9 mouse cellular contexts compared by ENCODE assay signal in genomic region chr6:135364891-135365301, GRCm38 (mm10). TPM values are rescaled to one million over a fixed set of nuclear protein-coding genes. Genes with fewer than 3 reads are reported as not detected.
DNase-seq lines count a peak whose midpoint lies in the region; ATAC-seq and TF ChIP-seq lines count a peak whose summit lies in the region.
"Had no signal": no experiment of that assay in that cellular context is flagged by ENCODE, and none has a peak within 500 bp of the region (broad histone marks: within the 10 kb centered on the region; RNA-seq: fewer than 3 reads in every experiment).

No protein-coding gene starts in this region.

- H3K27ac ChIP-seq in hindbrain, embryonic 10.5 days: peak overlapping the region; percentile 70
- H3K27ac ChIP-seq in hindbrain, embryonic 11.5 days (ENCODE audit: low read depth, low read length): no peak overlapping the region
- peak overlapping the region; percentile 6; the same call in 1 of the 2 replicates for H3K27ac ChIP-seq in hindbrain, postnatal 0 days
- peak overlapping the region; percentile 86 for H3K27ac ChIP-seq in lung, embryonic 14.5 days (ENCODE audit: low read depth)

- no peak overlapping the region for H3K4me3 ChIP-seq in hindbrain, embryonic 10.5 days
- H3K4me3 ChIP-seq in hindbrain, embryonic 11.5 days (ENCODE audit: low read depth, low read length): no peak overlapping the region
- H3K4me3 ChIP-seq in hindbrain, postnatal 0 days (ENCODE audit: low read length): no peak overlapping the region
- H3K4me3 ChIP-seq in lung, embryonic 14.5 days (ENCODE audit: low read depth, low read length): peak overlapping the region; percentile 37

- ATAC-seq in hindbrain, embryonic 11.5 days (ENCODE audit: low FRiP score): no peak
- ATAC-seq in hindbrain, postnatal 0 days: peak; percentile 55
- ATAC-seq in lung, embryonic 14.5 days (ENCODE audit: insufficient read depth): peak; percentile 86

- no peak for DNase-seq in hindbrain, embryonic 10.5 days (ENCODE audit: low spot score)
- DNase-seq in hindbrain, embryonic 11.5 days (ENCODE audit: low spot score): no peak
- DNase-seq in gastrocnemius, postnatal 10 days: peak; percentile 74
- DNase-seq in hindbrain, postnatal 0 days (ENCODE audit: low spot score): peak; percentile 69
- peak; percentile 95 for DNase-seq in lung, embryonic 14.5 days
- DNase-seq in embryo, embryonic 9.5 days (ENCODE audit: extremely low spot score): no peak
- no peak for DNase-seq in thymus, postnatal 4 days
- no peak for DNase-seq in layer of hippocampus, adult 9-11 months

- H3K9me3 ChIP-seq in hindbrain, embryonic 10.5 days: no peaks in the 10 kb centered on the region
- no peaks in the 10 kb centered on the region for H3K9me3 ChIP-seq in hindbrain, embryonic 11.5 days (ENCODE audit: control insufficient read depth, low read length)
- no peaks in the 10 kb centered on the region for H3K9me3 ChIP-seq in hindbrain, postnatal 0 days (ENCODE audit: low read length)
- H3K9me3 ChIP-seq in lung, embryonic 14.5 days (ENCODE audit: low read depth, low read length): no peaks in the 10 kb centered on the region

- no peaks in the 10 kb centered on the region for H3K36me3 ChIP-seq in hindbrain, embryonic 10.5 days
- H3K36me3 ChIP-seq in hindbrain, embryonic 11.5 days (ENCODE audit: control insufficient read depth, insufficient read depth, low read length): no peaks in the 10 kb centered on the region
- no peaks in the 10 kb centered on the region for H3K36me3 ChIP-seq in hindbrain, postnatal 0 days (ENCODE audit: insufficient read depth, low read length)
- H3K36me3 ChIP-seq in lung, embryonic 14.5 days (ENCODE audit: insufficient read depth): peaks cover 8% of the 10 kb centered on the region; the same call in 1 of the 2 replicates

- H3K4me2 ChIP-seq in hindbrain, embryonic 11.5 days (replicated peaks; ENCODE audit: low read depth, low read length): no peak overlapping the region
- peak overlapping the region; percentile 41 for H3K4me2 ChIP-seq in hindbrain, postnatal 0 days (ENCODE audit: low read depth, low read length)
- H3K4me2 ChIP-seq in lung, embryonic 14.5 days: peak overlapping the region; percentile 58

- H3K9ac ChIP-seq in hindbrain, embryonic 11.5 days (ENCODE audit: low read depth, low read length): no peak overlapping the region
- no peak overlapping the region for H3K9ac ChIP-seq in hindbrain, postnatal 0 days (replicated peaks; ENCODE audit: low read length)
- peak overlapping the region; percentile 52; the same call in 1 of the 2 replicates for H3K9ac ChIP-seq in lung, embryonic 14.5 days

- peaks cover 54% of the 10 kb centered on the region for H3K4me1 ChIP-seq in hindbrain, embryonic 10.5 days (replicated peaks)
- H3K4me1 ChIP-seq in hindbrain, embryonic 11.5 days (replicated peaks; ENCODE audit: control insufficient read depth, insufficient read depth, low read length): no peaks in the 10 kb centered on the region
- H3K4me1 ChIP-seq in hindbrain, postnatal 0 days (ENCODE audit: insufficient read depth, low read length): peaks cover 15% of the 10 kb centered on the region
- H3K4me1 ChIP-seq in lung, embryonic 14.5 days (ENCODE audit: insufficient read depth): peaks cover 58% of the 10 kb centered on the region

- 82% methylated on average over 6 of the region's 6 CpGs for WGBS in hindbrain, embryonic 10.5 days
- 76% methylated on average over 6 of the region's 6 CpGs for WGBS in hindbrain, embryonic 11.5 days
- 40% methylated on average over 6 of the region's 6 CpGs for WGBS in hindbrain, postnatal 0 days
- whole genome bisulfite sequencing in lung, embryonic 14.5 days: 42% methylated on average over 6 of the region's 6 CpGs

- no peaks in the 10 kb centered on the region for H3K27me3 ChIP-seq in hindbrain, embryonic 10.5 days (ENCODE audit: insufficient read depth, poor library complexity, severe bottlenecking)
- no peaks in the 10 kb centered on the region for H3K27me3 ChIP-seq in hindbrain, embryonic 11.5 days (ENCODE audit: control insufficient read depth, insufficient read depth, low read length)
- no peaks in the 10 kb centered on the region for H3K27me3 ChIP-seq in hindbrain, postnatal 0 days (ENCODE audit: insufficient read depth, low read length)
- no peaks in the 10 kb centered on the region for H3K27me3 ChIP-seq in lung, embryonic 14.5 days (ENCODE audit: insufficient read depth, low read length)

- TF ChIP-seq CTCF in hindbrain, postnatal 0 days (IDR thresholded peaks at IDR 0.05; ENCODE audit: low read depth): no peak
- TF ChIP-seq CTCF in lung, embryonic 14.5 days (IDR thresholded peaks at IDR 0.05; ENCODE audit: low read depth): no peak

RNA-seq across cellular contexts. Expression of gene Emp1, which starts 2.6 kb away (rescaled TPM):
- 6.2 and 10.5 TPM in 2 replicates for polyA plus RNA-seq in hindbrain, embryonic 10.5 days (2016; fragmentation: Nextera tagmentation; extraction: Ambion mirVana)
- 6.9 and 8.8 TPM in 2 replicates for polyA plus RNA-seq in hindbrain, embryonic 11.5 days (2014; fragmentation: Nextera tagmentation; extraction: Ambion mirVana)
- 100 to 1,000 TPM; 145 to 163 TPM for total RNA-seq in gastrocnemius, postnatal 10 days (2021)
- total RNA-seq in hindbrain, postnatal 0 days (2014; rRNA removed): 40.2 and 53.2 TPM in 2 replicates
- 7.8 and 8.6 TPM in 2 replicates for polyA plus RNA-seq in hindbrain, postnatal 0 days (2015; fragmentation: Nextera tagmentation; extraction: Ambion mirVana)
- 23.7 and 25.1 TPM in 2 replicates for polyA plus RNA-seq in lung, embryonic 14.5 days (2014; fragmentation: Nextera tagmentation; extraction: Ambion mirVana)

RNA-seq across cellular contexts. Expression of gene Pbp2, which starts 54.7 kb away (rescaled TPM):
- polyA plus RNA-seq in hindbrain, embryonic 10.5 days (2016; fragmentation: Nextera tagmentation; extraction: Ambion mirVana): 0.29 TPM in 1 of 2 replicates, not detected in the other
- polyA plus RNA-seq in hindbrain, embryonic 11.5 days (2014; fragmentation: Nextera tagmentation; extraction: Ambion mirVana): 0.22 TPM in 1 of 2 replicates, not detected in the other
- not detected for total RNA-seq in gastrocnemius, postnatal 10 days (2021)
- 0.10 TPM in 1 of 2 replicates, not detected in the other for total RNA-seq in hindbrain, postnatal 0 days (2014; rRNA removed)
- polyA plus RNA-seq in hindbrain, postnatal 0 days (2015; fragmentation: Nextera tagmentation; extraction: Ambion mirVana): not detected in 2 replicates
- 0.38 and 0.53 TPM in 2 replicates for polyA plus RNA-seq in lung, embryonic 14.5 days (2014; fragmentation: Nextera tagmentation; extraction: Ambion mirVana)
- total RNA-seq: common myeloid progenitor, adult 5-6 weeks had no signal

Comparison
In these comparisons a context has a peak if more than half of its experiments do, and no peak if none do; other contexts are left out.
1. DNase-seq: peak in gastrocnemius, postnatal 10 days (single experiment), hindbrain, postnatal 0 days (single experiment) and lung, embryonic 14.5 days (single experiment); none in hindbrain, embryonic 10.5 days (single experiment), hindbrain, embryonic 11.5 days (single experiment), embryo, embryonic 9.5 days (single experiment), thymus, postnatal 4 days (single experiment) and layer of hippocampus, adult 9-11 months (single experiment).